Mouse (Mus musculus) heart, postnatal 0 days (tissue): ENCODE results near the gene Larp4.

Source experiments
- CTCF ChIP-seq: IDR thresholded peaks from 2 replicates; pipeline ENCODE4 v1.5.1; 2016; ENCODE audit warnings: antibody characterized with exemption, control low read depth, low read depth
- EP300 ChIP-seq: IDR thresholded peaks from 2 replicates; pipeline ENCODE4 v1.6.1; 2016; ENCODE audit warnings: antibody characterized with exemption, low read depth

DNA sequence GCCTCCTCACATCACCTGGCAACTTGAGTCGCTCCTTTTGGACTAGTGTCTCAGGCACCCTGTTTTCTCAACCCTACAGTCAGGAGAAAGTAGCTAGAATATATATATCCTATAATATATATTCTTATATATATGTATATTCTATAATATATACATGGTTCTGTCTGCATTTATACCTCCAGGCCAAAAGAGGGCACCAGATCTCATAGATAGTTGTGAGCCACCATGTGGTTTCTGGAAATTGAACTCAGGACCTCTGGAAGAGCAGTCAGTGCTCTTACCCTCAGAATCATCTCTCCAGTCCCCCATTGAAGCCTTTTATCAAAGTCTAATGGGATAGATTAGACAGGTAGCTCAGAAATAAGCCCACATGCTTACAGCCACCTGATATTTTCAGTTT, 51.3 kb downstream of the Larp4 start:
- TF ChIP-seq CTCF (no peak), EP300 (no peak)
